Mouse (Mus musculus) MEL (cell line): Measurements from ENCODE around the gene Gm13288. TPM values are rescaled to one million over a fixed set of nuclear protein-coding genes. Genes with fewer than 3 reads are reported as not detected.

Source experiments
- DNase-seq: peaks from one replicate; pipeline ENCODE4 v3.0.0; 2011; ENCODE audit warnings: low read depth, low spot score
- H3K27ac ChIP-seq: 2 replicates; pipeline ENCODE4 v1.5.1; 2012; ENCODE audit warnings: low read depth, mild to moderate bottlenecking, control low read depth, low read length, moderate library complexity; ENCODE audit not compliant: control insufficient read depth
- H3K27me3 ChIP-seq, 2 experiments: fragments of 150-350 bp in 1 of 2; sonication (generic) in 1 of 2; 2 replicates each; pipeline ENCODE4 v1.6.1; 2012; ENCODE audit warnings: low read length in 2 of 2, mild to moderate bottlenecking in 2 of 2, improper control_type of control experiment in 1 of 2, moderate library complexity in 1 of 2; ENCODE audit not compliant: insufficient read depth in 2 of 2, control insufficient read depth in 1 of 2
- H3K36me3 ChIP-seq, 2 experiments: 2 replicates each; pipeline ENCODE4 v1.6.1; 2012 to 2014; ENCODE audit warnings: low read length in 2 of 2, improper control_type of control experiment in 1 of 2, inconsistent platforms in 1 of 2, mild to moderate bottlenecking in 1 of 2; ENCODE audit not compliant: insufficient read depth in 2 of 2, control insufficient read depth in 1 of 2
- H3K4me1 ChIP-seq, 2 experiments: fragments of 150-350 bp in 1 of 2; sonication (generic) in 1 of 2; 2 replicates each; pipeline ENCODE4 v1.6.1; 2012; ENCODE audit warnings: low read length in 2 of 2, improper control_type of control experiment in 1 of 2, mild to moderate bottlenecking in 1 of 2; ENCODE audit not compliant: insufficient read depth in 2 of 2, control insufficient read depth in 1 of 2
- H3K4me3 ChIP-seq, 2 experiments: fragments of 150-350 bp in 1 of 2; sonication (generic) in 1 of 2; 2 replicates each; pipeline ENCODE4 v1.5.1; 2012; ENCODE audit warnings: low read depth in 2 of 2, low read length in 2 of 2, mild to moderate bottlenecking in 2 of 2, moderate library complexity in 2 of 2, control low read depth in 1 of 2, improper control_type of control experiment in 1 of 2; ENCODE audit not compliant: control insufficient read depth in 1 of 2, insufficient read depth in 1 of 2
- H3K79me2 ChIP-seq: 2 replicates; pipeline ENCODE4 v1.6.1; 2012; ENCODE audit warnings: mild to moderate bottlenecking, low read length, moderate library complexity; ENCODE audit not compliant: control insufficient read depth, poor library complexity, insufficient read depth
- H3K9ac ChIP-seq: 2 replicates; pipeline ENCODE4 v1.6.1; 2012; ENCODE audit warnings: low read depth, mild to moderate bottlenecking, control low read depth, low read length, moderate library complexity; ENCODE audit not compliant: control insufficient read depth, poor library complexity, severe bottlenecking
- H3K9me3 ChIP-seq: fragments of 150-350 bp; sonication (generic); replicated peaks from 2 replicates; pipeline ENCODE4 v1.6.1; 2012; ENCODE audit warnings: mild to moderate bottlenecking, low read length, improper control_type of control experiment, moderate library complexity; ENCODE audit not compliant: insufficient read depth
- BHLHE40 ChIP-seq: IDR thresholded peaks from 2 replicates; pipeline ENCODE4 v1.6.1; 2012; ENCODE audit warnings: low read depth, mild to moderate bottlenecking, inconsistent platforms, low read length, improper control_type of control experiment, borderline replicate concordance
- CHD2 ChIP-seq: IDR thresholded peaks from 2 replicates; pipeline ENCODE4 v1.6.1; 2011; ENCODE audit warnings: low read length, improper control_type of control experiment
- CTCF ChIP-seq, 3 experiments: IDR thresholded peaks in 2 of 3; conservative IDR thresholded peaks in 1 of 3; 2 replicates each; pipeline ENCODE4 v1.5.1; 2011 to 2012; ENCODE audit warnings: low read length in 3 of 3, low read depth in 2 of 3, mild to moderate bottlenecking in 2 of 3, improper control_type of control experiment in 1 of 3, inconsistent platforms in 1 of 3, mixed read lengths in 1 of 3, moderate library complexity in 1 of 3; ENCODE audit not compliant: control insufficient read depth in 1 of 3, insufficient read depth in 1 of 3, poor library complexity in 1 of 3, severe bottlenecking in 1 of 3
- E2F4 ChIP-seq: IDR thresholded peaks from 2 replicates; pipeline ENCODE4 v1.6.1; 2011; ENCODE audit warnings: low read depth, low read length, improper control_type of control experiment, borderline replicate concordance
- ELF1 ChIP-seq: IDR thresholded peaks from 2 replicates; pipeline ENCODE4 v1.6.1; 2014; ENCODE audit warnings: low read depth, mild to moderate bottlenecking, inconsistent platforms, low read length, improper control_type of control experiment, moderate library complexity
- EP300 ChIP-seq, 2 experiments: IDR thresholded peaks; 2 replicates each; pipeline ENCODE4 v1.6.1; 2011; ENCODE audit warnings: improper control_type of control experiment in 2 of 2, low read length in 2 of 2, low read depth in 1 of 2, mild to moderate bottlenecking in 1 of 2
- HCFC1 ChIP-seq: IDR thresholded peaks from 2 replicates; pipeline ENCODE4 v1.6.1; 2012; ENCODE audit warnings: low read depth, mild to moderate bottlenecking, inconsistent platforms, low read length, improper control_type of control experiment, moderate library complexity
- MAFK ChIP-seq: IDR thresholded peaks from 2 replicates; pipeline ENCODE4 v1.6.1; 2011; ENCODE audit warnings: low read depth, mild to moderate bottlenecking, low read length, improper control_type of control experiment, borderline replicate concordance
- MEF2A ChIP-seq: IDR thresholded peaks from 2 replicates; pipeline ENCODE4 v1.6.1; 2014; ENCODE audit warnings: low read depth, mild to moderate bottlenecking, inconsistent platforms, low read length, improper control_type of control experiment; ENCODE audit not compliant: poor library complexity, insufficient replicate concordance, severe bottlenecking; ENCODE audit errors: extremely low read depth
- MXI1 ChIP-seq: IDR thresholded peaks from 2 replicates; pipeline ENCODE4 v1.6.1; 2011; ENCODE audit warnings: mild to moderate bottlenecking, low read depth, low read length, improper control_type of control experiment
- MYB ChIP-seq: IDR thresholded peaks from 2 replicates; pipeline ENCODE4 v1.6.1; 2011; ENCODE audit warnings: mild to moderate bottlenecking, low read depth, low read length, improper control_type of control experiment
- MYC ChIP-seq: IDR thresholded peaks from 2 replicates; pipeline ENCODE4 v1.6.1; 2011; ENCODE audit warnings: low read depth, mild to moderate bottlenecking, low read length, improper control_type of control experiment, moderate library complexity
- NELFE ChIP-seq: IDR thresholded peaks from 2 replicates; pipeline ENCODE4 v1.6.1; 2011; ENCODE audit warnings: low read depth, low read length, improper control_type of control experiment
- NRF1 ChIP-seq: IDR thresholded peaks from 2 replicates; pipeline ENCODE4 v1.6.1; 2014; ENCODE audit warnings: low read depth, mild to moderate bottlenecking, inconsistent platforms, low read length, improper control_type of control experiment, moderate library complexity; ENCODE audit not compliant: poor library complexity, insufficient read depth, severe bottlenecking
- POLR2AphosphoS5 ChIP-seq: IDR thresholded peaks from 2 replicates; pipeline ENCODE4 v1.6.1; 2012; ENCODE audit warnings: low read depth, borderline replicate concordance, mild to moderate bottlenecking, inconsistent platforms, low read length, moderate library complexity, mixed read lengths
- SIN3A ChIP-seq: IDR thresholded peaks from 2 replicates; pipeline ENCODE4 v1.6.1; 2012; ENCODE audit warnings: low read length, improper control_type of control experiment, inconsistent platforms
- TBP ChIP-seq: IDR thresholded peaks from 2 replicates; pipeline ENCODE4 v1.8.0; 2011; ENCODE audit warnings: low read depth, low read length, improper control_type of control experiment
- TCF12 ChIP-seq: IDR thresholded peaks from 2 replicates; pipeline ENCODE4 v1.6.1; 2014; ENCODE audit warnings: low read depth, mild to moderate bottlenecking, inconsistent platforms, low read length, improper control_type of control experiment, moderate library complexity
- USF1 ChIP-seq: IDR thresholded peaks from 2 replicates; pipeline ENCODE4 v1.6.1; 2014; ENCODE audit warnings: low read depth, mild to moderate bottlenecking, inconsistent platforms, low read length, improper control_type of control experiment, moderate library complexity
- USF2 ChIP-seq, 2 experiments: IDR thresholded peaks; 2 replicates each; pipeline ENCODE4 v1.6.1; 2011 to 2012; ENCODE audit warnings: improper control_type of control experiment in 2 of 2, low read length in 2 of 2, borderline replicate concordance in 1 of 2, inconsistent platforms in 1 of 2, low read depth in 1 of 2, mild to moderate bottlenecking in 1 of 2; ENCODE audit not compliant: insufficient read depth in 1 of 2
- ZC3H11A ChIP-seq: IDR thresholded peaks from 2 replicates; pipeline ENCODE4 v1.6.1; 2012; ENCODE audit warnings: low read depth, mild to moderate bottlenecking, inconsistent platforms, low read length, improper control_type of control experiment
- polyA plus RNA-seq, 2 experiments: library from polyadenylated mRNA; stranded (reverse) in 1 of 2; unstranded in 1 of 2; fragments of >175 nt in 1 of 2; fragments of >200 nt in 1 of 2; gene quantifications; 2 replicates each; pipeline versions ENCODE4 v1.2.1 to v1.2.4; 2012; ENCODE audit warnings: low replicate concordance in 2 of 2, low read depth in 1 of 2; ENCODE audit not compliant: insufficient read length in 2 of 2, insufficient read depth in 1 of 2, missing spikeins in 1 of 2
- total RNA-seq: library from RNA; depleted of rRNA; stranded (reverse); fragments of 300-350 nt; gene quantifications from 2 replicates; pipeline ENCODE4 v1.2.3, GENCODE M21; 2012

The Gm13288 gene
- total and polyA plus RNA-seq, 3 experiments = not detected

- H3K79me2 ChIP-seq = no peaks in the 10 kb centered on the region
- DNase-seq = no peak
- H3K9me3 ChIP-seq = no peaks in the 10 kb centered on the region
- H3K27ac ChIP-seq = no peak within 1 kb of the TSS
- TF ChIP-seq USF1 = no peak
- TF ChIP-seq MYC = no peak
- no peak for TF ChIP-seq MAFK
- TF ChIP-seq, all 39 proteins: peak for 0
- Histone ChIP-seq H3K27me3 (peaks cover 2 to 24% of the 10 kb centered on the region in 2 experiments; a peak in 3 of 4 replicates), H3K4me3 (no peak within 1 kb of the TSS), H3K9ac (no peak within 1 kb of the TSS), H3K36me3 (no peaks in the 10 kb centered on the region), H3K4me1 (no peaks in the 10 kb centered on the region)
These were observed 10.6 kb downstream of the Gm13288 start, which contains the start of gene Ifna7 for GRCm38 (mm10) chr4:88815928-88816327. Gene Ifna7, plus strand, starts transcription at chr4:88816228.

- Histone ChIP-seq H3K9me3 (no peaks in the 10 kb centered on the region), H3K36me3 (no peaks in the 10 kb centered on the region), H3K79me2 (no peaks in the 10 kb centered on the region), H3K4me3 (no peak within 1 kb of the TSS), H3K27me3 (peaks cover 2 to 17% of the 10 kb centered on the region in 2 experiments; a peak in 3 of 4 replicates), H3K9ac (no peak within 1 kb of the TSS), H3K4me1 (no peaks in the 10 kb centered on the region), H3K27ac (no peak within 1 kb of the TSS)
- DNase-seq = no peak
- TF ChIP-seq CTCF (IDR thresholded peaks at IDR 0.05 in 2 of 3, conservative IDR thresholded peaks at IDR 0.05 in 1 of 3; ENCODE audit: control insufficient read depth in 1 of 3, insufficient read depth in 1 of 3, low read depth in 2 of 3, low read length in 3 of 3, poor library complexity in 1 of 3, severe bottlenecking in 1 of 3) (no peak), TCF12 (no peak), MEF2A (no peak), POLR2AphosphoS5 (no peak), USF2 (IDR thresholded peaks at IDR 0.05; ENCODE audit: borderline replicate concordance in 1 of 2, insufficient read depth in 1 of 2, low read depth in 1 of 2, low read length in 2 of 2) (no peak), NRF1 (no peak), E2F4 (no peak), CHD2 (no peak), ELF1 (no peak), ZC3H11A (no peak), HCFC1 (no peak), EP300 (IDR thresholded peaks at IDR 0.05; ENCODE audit: low read depth in 1 of 2, low read length in 2 of 2) (no peak), USF1 (no peak), BHLHE40 (no peak), TBP (no peak), SIN3A (no peak), MXI1 (no peak), MYB (no peak), MYC (no peak), NELFE (no peak)
These were observed 14.3 kb downstream of the Gm13288 start, which contains the start of gene Ifna11 for GRCm38 (mm10) chr4:88819659-88820058. Gene Ifna11, plus strand, starts transcription at chr4:88819959.
